Mouse (Mus musculus) heart, embryonic 13.5 days (tissue): ENCODE data around the gene Gab3. TPM values are rescaled to one million over a fixed set of nuclear protein-coding genes. Genes with fewer than 3 reads are reported as not detected.
"Not testable (repeated sequence)": the region's sequence is repeated elsewhere in the genome, so short reads cannot be mapped to it uniquely, and the experiment has no call there.

Experiments
- ATAC-seq: fragments of 200-750 bp; cut with Nextera tagmentation; 2 replicates; pipeline ENCODE4 v1.8.0; 2017; ENCODE audit warnings: moderate TSS enrichment; ENCODE audit not compliant: insufficient number of reproducible peaks, low FRiP score, low TSS enrichment; ENCODE audit errors: extremely low read depth
- H3K27ac ChIP-seq: fragments of 300-500 bp; sonication (generic); replicated peaks from 2 replicates; pipeline ENCODE4 v1.5.1; 2015; ENCODE audit warnings: moderate library complexity, mild to moderate bottlenecking, inconsistent platforms
- H3K27me3 ChIP-seq: fragments of 300-500 bp; sonication (generic); replicated peaks from 2 replicates; pipeline ENCODE4 v1.6.1; 2015; ENCODE audit warnings: mild to moderate bottlenecking, inconsistent platforms
- H3K36me3 ChIP-seq: fragments of 300-500 bp; sonication (generic); 2 replicates; pipeline ENCODE4 v1.6.1; 2015; ENCODE audit warnings: mild to moderate bottlenecking, inconsistent platforms
- H3K4me1 ChIP-seq: fragments of 300-500 bp; sonication (generic); 2 replicates; pipeline ENCODE4 v1.6.1; 2015; ENCODE audit warnings: inconsistent platforms
- H3K4me2 ChIP-seq: fragments of 300-500 bp; sonication (generic); 2 replicates; pipeline ENCODE4 v1.6.1; 2015; ENCODE audit warnings: inconsistent platforms, mild to moderate bottlenecking, moderate library complexity
- H3K4me3 ChIP-seq: fragments of 300-500 bp; sonication (generic); 2 replicates; pipeline ENCODE4 v1.5.1; 2015; ENCODE audit warnings: moderate library complexity, mild to moderate bottlenecking, inconsistent platforms
- H3K9ac ChIP-seq: fragments of 300-500 bp; sonication (generic); 2 replicates; pipeline ENCODE4 v1.6.1; 2015; ENCODE audit warnings: inconsistent platforms, mild to moderate bottlenecking, moderate library complexity
- H3K9me3 ChIP-seq: fragments of 300-500 bp; sonication (generic); 2 replicates; pipeline ENCODE4 v1.6.1; 2016; ENCODE audit warnings: inconsistent platforms
- WGBS: fragments of 180-500 bp; shearing (Covaris S2); methylation state at CpG from one replicate; pipeline ENCODE4 v1.1.7; 2015; ENCODE audit warnings: mixed read lengths; 5-methylcytosine and 5-hydroxymethylcytosine counted together
- polyA plus RNA-seq: library from polyadenylated mRNA; unstranded; fragments of >200 nt; fragmentation: Nextera tagmentation; extraction: Ambion mirVana; gene quantifications from 2 replicates; pipeline ENCODE4 v1.2.1, GENCODE M21; 2015

Gene Gab3
- polyA plus RNA-seq, 1 experiment from 2014 or later = 3.4 TPM

GRCm38 (mm10) chrX:75095369-75096162 is 10.3 kb upstream of the Gab3 start, which contains the start of gene Dkc1:
Gene Dkc1 (plus strand): TSS chrX:75095854.
- peak; percentile 98 for ATAC-seq
- peak within 1 kb of the TSS; percentile 79 for H3K9ac ChIP-seq
- H3K4me1 ChIP-seq = peaks cover 9% of the 10 kb centered on the region
- peak within 1 kb of the TSS; percentile 74 for H3K4me2 ChIP-seq
- WGBS = 10% methylated on average over 29 of the region's 29 CpGs
- H3K9me3 ChIP-seq = no peaks in the 10 kb centered on the region
- peak within 1 kb of the TSS; percentile 65 for H3K4me3 ChIP-seq
- H3K27me3 ChIP-seq = no peaks in the 10 kb centered on the region
- H3K27ac ChIP-seq = peak within 1 kb of the TSS; percentile 73
- H3K36me3 ChIP-seq = peaks cover 22% of the 10 kb centered on the region

GRCm38 (mm10) chrX:75085654-75086053 is 396 bp upstream of the Gab3 start:
- Histone ChIP-seq H3K9ac (no peak overlapping the region), H3K36me3 (no peaks in the 10 kb centered on the region), H3K27me3 (no peaks in the 10 kb centered on the region), H3K27ac (no peak overlapping the region), H3K4me2 (no peak overlapping the region), H3K4me3 (no peak overlapping the region), H3K9me3 (no peaks in the 10 kb centered on the region), H3K4me1 (no peaks in the 10 kb centered on the region)
- WGBS = 27% methylated on average over 1 of the region's 1 CpGs
- ATAC-seq = no peak

GRCm38 (mm10) chrX:75083982-75084773 is 1.1 kb downstream of the Gab3 start:
- Histone ChIP-seq H3K27ac (peak overlapping the region; percentile 56), H3K9me3 (no peaks in the 10 kb centered on the region), H3K4me2 (peak overlapping the region; percentile 71), H3K4me1 (no peaks in the 10 kb centered on the region), H3K36me3 (no peaks in the 10 kb centered on the region), H3K9ac (peak overlapping the region; percentile 80), H3K27me3 (no peaks in the 10 kb centered on the region), H3K4me3 (peak overlapping the region; percentile 65)
- WGBS = 18% methylated on average over 26 of the region's 26 CpGs
- no peak for ATAC-seq

- no peak for ATAC-seq
- Histone ChIP-seq H3K4me3 (no peak overlapping the region), H3K27me3 (no peaks in the 10 kb centered on the region), H3K9ac (no peak overlapping the region), H3K4me2 (no peak overlapping the region), H3K4me1 (no peaks in the 10 kb centered on the region), H3K9me3 (no peaks in the 10 kb centered on the region), H3K36me3 (no peaks in the 10 kb centered on the region), H3K27ac (no peak overlapping the region)
- WGBS = 64% methylated on average over 2 of the region's 2 CpGs
Observed at GRCm38 (mm10) chrX:75082351-75082750, 2.9 kb downstream of the Gab3 start.

- no peaks in the 10 kb centered on the region for H3K9me3 ChIP-seq
- no peak overlapping the region for H3K4me2 ChIP-seq
- H3K27ac ChIP-seq = no peak overlapping the region
- H3K9ac ChIP-seq = no peak overlapping the region
- WGBS = 73% methylated on average over 2 of the region's 2 CpGs
- no peaks in the 10 kb centered on the region for H3K36me3 ChIP-seq
- ATAC-seq = no peak
- no peaks in the 10 kb centered on the region for H3K4me1 ChIP-seq
- H3K27me3 ChIP-seq = no peaks in the 10 kb centered on the region
- no peak overlapping the region for H3K4me3 ChIP-seq
Observed at GRCm38 (mm10) chrX:75056120-75056775, 29.0 kb downstream of the Gab3 start.

GRCm38 (mm10) chrX:75046921-75047635 is 38.2 kb downstream of the Gab3 start:
- 33% methylated on average over 3 of the region's 3 CpGs for WGBS
- H3K4me3 ChIP-seq = no peak overlapping the region

GRCm38 (mm10) chrX:75045931-75046330 is 39.3 kb downstream of the Gab3 start:
- Histone ChIP-seq H3K4me3 (no peak overlapping the region), H3K9ac (no peak overlapping the region), H3K9me3 (no peaks in the 10 kb centered on the region), H3K4me2 (no peak overlapping the region), H3K27me3 (no peaks in the 10 kb centered on the region), H3K27ac (0 out of 2 replicates have a peak overlapping the region, but pooled peaks have one; percentile 8), H3K36me3 (no peaks in the 10 kb centered on the region), H3K4me1 (no peaks in the 10 kb centered on the region)
- WGBS = 88% methylated on average over 1 of the region's 1 CpGs
- ATAC-seq = no peak

More at GRCm38 (mm10) chrX:75046921-75047635, 38.2 kb downstream of the Gab3 start:
- Histone ChIP-seq H3K9me3 (no peaks in the 10 kb centered on the region), H3K9ac (no peak overlapping the region), H3K27me3 (no peaks in the 10 kb centered on the region), H3K4me2 (peak overlapping the region; percentile 22), H3K36me3 (no peaks in the 10 kb centered on the region), H3K27ac (peak overlapping the region; percentile 53), H3K4me1 (no peaks in the 10 kb centered on the region)
- ATAC-seq = no peak

- no peaks in the 10 kb centered on the region for H3K36me3 ChIP-seq
- 33% methylated on average over 4 of the region's 4 CpGs for WGBS
- ATAC-seq = no peak
- H3K9ac ChIP-seq = no peak overlapping the region
- H3K9me3 ChIP-seq = no peaks in the 10 kb centered on the region
- no peak overlapping the region for H3K4me2 ChIP-seq
- H3K27ac ChIP-seq = peak overlapping the region; percentile 53
- H3K27me3 ChIP-seq = no peaks in the 10 kb centered on the region
- H3K4me1 ChIP-seq = no peaks in the 10 kb centered on the region
- H3K4me3 ChIP-seq = no peak overlapping the region
Observed at GRCm38 (mm10) chrX:75044595-75044994, 40.7 kb downstream of the Gab3 start.

- H3K27me3 ChIP-seq = no peaks in the 10 kb centered on the region
- H3K27ac ChIP-seq = no peak overlapping the region
- no peaks in the 10 kb centered on the region for H3K9me3 ChIP-seq
- no peaks in the 10 kb centered on the region for H3K36me3 ChIP-seq
- no peaks in the 10 kb centered on the region for H3K4me1 ChIP-seq
- no peak overlapping the region for H3K4me2 ChIP-seq
- no peak for ATAC-seq
- H3K4me3 ChIP-seq = no peak overlapping the region
- H3K9ac ChIP-seq = no peak overlapping the region
Observed at GRCm38 (mm10) chrX:75036626-75037025, 48.6 kb downstream of the Gab3 start.

GRCm38 (mm10) chrX:75035162-75035561 is 50.1 kb downstream of the Gab3 start:
- H3K4me2 ChIP-seq = no peak overlapping the region
- 82% methylated on average over 2 of the region's 2 CpGs for WGBS
- H3K4me3 ChIP-seq = no peak overlapping the region
- no peaks in the 10 kb centered on the region for H3K36me3 ChIP-seq
- no peaks in the 10 kb centered on the region for H3K27me3 ChIP-seq
- no peaks in the 10 kb centered on the region for H3K9me3 ChIP-seq
- no peak for ATAC-seq
- no peaks in the 10 kb centered on the region for H3K4me1 ChIP-seq
- no peak overlapping the region for H3K9ac ChIP-seq
- no peak overlapping the region for H3K27ac ChIP-seq

- WGBS = 75% methylated on average over 1 of the region's 1 CpGs
- not testable (repeated sequence) for H3K27me3 ChIP-seq, H3K27ac ChIP-seq, H3K9me3 ChIP-seq, H3K9ac ChIP-seq, H3K4me2 ChIP-seq, ATAC-seq, H3K4me3 ChIP-seq, H3K36me3 ChIP-seq, H3K4me1 ChIP-seq
Observed at GRCm38 (mm10) chrX:75034054-75034453, 51.2 kb downstream of the Gab3 start.
